Comparison of ENCODE assay signal across 18 mouse cellular contexts in genomic region chr5:147354161-147354780, GRCm38 (mm10). TPM values are rescaled to one million over a fixed set of nuclear protein-coding genes. Genes with fewer than 3 reads are reported as not detected.
DNase-seq lines count a peak whose midpoint lies in the region; ATAC-seq and TF ChIP-seq lines count a peak whose summit lies in the region.
"Had no signal": no experiment of that assay in that cellular context is flagged by ENCODE, and none has a peak within 500 bp of the region (broad histone marks: within the 10 kb centered on the region; RNA-seq: fewer than 3 reads in every experiment).

No protein-coding gene starts in this region.

- H3K27me3 ChIP-seq in hindbrain, embryonic 16.5 days (replicated peaks; ENCODE audit: control insufficient read depth, insufficient read depth, low read length): no peaks in the 10 kb centered on the region
- no peaks in the 10 kb centered on the region for H3K27me3 ChIP-seq in hindbrain, embryonic 13.5 days
- H3K27me3 ChIP-seq in kidney, adult 2 months (replicated peaks; ENCODE audit: control insufficient read depth, insufficient read depth, low read length): no peaks in the 10 kb centered on the region
- H3K27me3 ChIP-seq: heart, embryonic 13.5 days; stomach, embryonic 15.5 days had no signal

- no peaks in the 10 kb centered on the region for H3K9me3 ChIP-seq in hindbrain, embryonic 16.5 days (ENCODE audit: control insufficient read depth, low read length)
- H3K9me3 ChIP-seq in hindbrain, embryonic 13.5 days: no peaks in the 10 kb centered on the region
- H3K9me3 ChIP-seq: heart, embryonic 13.5 days; stomach, embryonic 15.5 days had no signal

- 65% methylated on average over 17 of the region's 17 CpGs for WGBS in hindbrain, embryonic 16.5 days
- WGBS in hindbrain, embryonic 13.5 days: 65% methylated on average over 17 of the region's 17 CpGs
- 68% methylated on average over 17 of the region's 17 CpGs for WGBS in kidney, adult 2 months

- H3K4me1 ChIP-seq in hindbrain, embryonic 16.5 days (ENCODE audit: control insufficient read depth, insufficient read depth, low read depth, low read length): no peaks in the 10 kb centered on the region
- no peaks in the 10 kb centered on the region for H3K4me1 ChIP-seq in hindbrain, embryonic 13.5 days (replicated peaks)
- no peaks in the 10 kb centered on the region for H3K4me1 ChIP-seq in kidney, adult 2 months (ENCODE audit: control insufficient read depth, insufficient read depth, low read length)
- H3K4me1 ChIP-seq: heart, embryonic 13.5 days; stomach, embryonic 15.5 days had no signal

- H3K36me3 ChIP-seq in hindbrain, embryonic 16.5 days (ENCODE audit: control insufficient read depth, insufficient read depth, low read length): no peaks in the 10 kb centered on the region
- no peaks in the 10 kb centered on the region for H3K36me3 ChIP-seq in hindbrain, embryonic 13.5 days
- no peaks in the 10 kb centered on the region for H3K36me3 ChIP-seq in kidney, adult 2 months (ENCODE audit: control insufficient read depth, insufficient read depth, low read length)
- H3K36me3 ChIP-seq: heart, embryonic 13.5 days; stomach, embryonic 15.5 days had no signal

- H3K4me2 ChIP-seq in hindbrain, embryonic 16.5 days (ENCODE audit: low read length): no peak overlapping the region
- H3K4me2 ChIP-seq in hindbrain, embryonic 13.5 days: no peak overlapping the region
- H3K4me2 ChIP-seq: heart, embryonic 13.5 days; hindbrain, embryonic 14.5 days; stomach, embryonic 15.5 days had no signal

- DNase-seq in brain, adult 2 months (ENCODE audit: low read depth, low spot score): peak; percentile 79
- peak; percentile 76 to 88 for DNase-seq in layer of hippocampus, adult 2 months (ENCODE audit: low spot score in 2 of 2)
- DNase-seq in adrenal gland, adult 2 months: no peak
- no peak for DNase-seq in cerebellum, adult 9-11 months
- DNase-seq in kidney, adult 2 months: no peak
- DNase-seq: adrenal gland, postnatal 10 days; lung, postnatal 10 days had no signal

- peak; percentile 45 for TF ChIP-seq CTCF in layer of hippocampus, adult 2 months (conservative IDR thresholded peaks at IDR 0.05)
- TF ChIP-seq CTCF in kidney, adult 2 months (conservative IDR thresholded peaks at IDR 0.05; ENCODE audit: insufficient read depth, insufficient read length, low read depth, low read length): no peak

- H3K9ac ChIP-seq in hindbrain, embryonic 16.5 days (ENCODE audit: low read depth, low read length): peak overlapping the region; percentile 3; the same call in 1 of the 2 replicates
- H3K9ac ChIP-seq in hindbrain, embryonic 13.5 days: no peak overlapping the region
- H3K9ac ChIP-seq: heart, embryonic 13.5 days; hindbrain, embryonic 14.5 days; stomach, embryonic 15.5 days had no signal

- no peak for ATAC-seq in hindbrain, embryonic 16.5 days
- ATAC-seq in hindbrain, embryonic 13.5 days (ENCODE audit: low FRiP score): no peak
- peak; percentile 74 for ATAC-seq in megakaryocyte, adult 5-6 weeks (ENCODE audit: poor library complexity, severe bottlenecking)
- ATAC-seq: forebrain, embryonic 14.5 days had no signal

- H3K4me3 ChIP-seq in hindbrain, embryonic 16.5 days (ENCODE audit: low read length): no peak overlapping the region
- H3K4me3 ChIP-seq in hindbrain, embryonic 13.5 days: no peak overlapping the region
- no peak overlapping the region for H3K4me3 ChIP-seq in layer of hippocampus, adult 2 months
- H3K4me3 ChIP-seq in kidney, adult 2 months (ENCODE audit: insufficient read depth, low read depth, low read length): no peak overlapping the region
- H3K4me3 ChIP-seq: heart, embryonic 13.5 days; stomach, embryonic 15.5 days had no signal

- H3K27ac ChIP-seq in hindbrain, embryonic 16.5 days (ENCODE audit: low read depth, low read length): no peak overlapping the region
- no peak overlapping the region for H3K27ac ChIP-seq in hindbrain, embryonic 13.5 days
- H3K27ac ChIP-seq in layer of hippocampus, adult 2 months: peak overlapping the region; percentile 89
- no peak overlapping the region for H3K27ac ChIP-seq in kidney, adult 2 months (ENCODE audit: insufficient read depth, low read depth, low read length)
- H3K27ac ChIP-seq: heart, embryonic 13.5 days; hindbrain, embryonic 14.5 days; stomach, embryonic 15.5 days had no signal

- no peak for TF ChIP-seq POLR2A in kidney, adult 2 months (IDR thresholded peaks at IDR 0.05; ENCODE audit: low read depth, low read length)

RNA-seq across cellular contexts. Expression of gene Urad, which starts 32.0 kb away (rescaled TPM):
- polyA plus RNA-seq in hindbrain, embryonic 16.5 days (2015; fragmentation: Nextera tagmentation; extraction: Ambion mirVana): not detected in 2 replicates
- polyA plus RNA-seq in hindbrain, embryonic 13.5 days (2015; fragmentation: Nextera tagmentation; extraction: Ambion mirVana): not detected in 2 replicates
- total RNA-seq in layer of hippocampus, adult 2 months (2021): not detected
- total RNA-seq in megakaryocyte, adult 5-6 weeks (2015): not detected in 2 replicates
- not detected in 2 replicates for total RNA-seq in megakaryocyte, adult 5-6 weeks (2017)
- total RNA-seq in adrenal gland, adult 2 months (2021): 1 to 10 TPM in 1 of 2 experiments, not detected in 1; 3.5 TPM
- polyA plus RNA-seq in adrenal gland, adult 2 months (2012; rRNA removed): 2.2 and 3.3 TPM in 2 replicates
- not detected in 2 replicates for polyA plus RNA-seq in kidney, adult 2 months (2012; rRNA removed)
- polyA plus RNA-seq: C2C12; embryonic facial prominence, embryonic 11.5 days; forebrain, embryonic 14.5 days; heart, embryonic 13.5 days; hindbrain, embryonic 14.5 days; kidney, embryonic 16.5 days; limb, embryonic 14.5 days had no signal

RNA-seq across cellular contexts. Expression of gene Flt3, which starts 46.0 kb away (rescaled TPM):
- polyA plus RNA-seq in hindbrain, embryonic 16.5 days (2015; fragmentation: Nextera tagmentation; extraction: Ambion mirVana): 1.8 and 2.3 TPM in 2 replicates
- 0.36 and 0.40 TPM in 2 replicates for polyA plus RNA-seq in hindbrain, embryonic 13.5 days (2015; fragmentation: Nextera tagmentation; extraction: Ambion mirVana)
- total RNA-seq in layer of hippocampus, adult 2 months (2021): 10 to 100 TPM in 1 of 2 experiments, 1 to 10 TPM in 1; 9.8 to 11.0 TPM
- total RNA-seq in megakaryocyte, adult 5-6 weeks (2015): 8.1 TPM in 2 replicates
- total RNA-seq in megakaryocyte, adult 5-6 weeks (2017): 14.1 and 16.2 TPM in 2 replicates
- total RNA-seq in adrenal gland, adult 2 months (2021): under 1 TPM; 0.24 to 0.35 TPM
- polyA plus RNA-seq in adrenal gland, adult 2 months (2012; rRNA removed): 0.07 and 0.15 TPM in 2 replicates
- 0.26 and 0.78 TPM in 2 replicates for polyA plus RNA-seq in kidney, adult 2 months (2012; rRNA removed)

RNA-seq across cellular contexts. Expression of gene Cdx2, which starts 47.2 kb away (rescaled TPM):
- polyA plus RNA-seq in hindbrain, embryonic 16.5 days (2015; fragmentation: Nextera tagmentation; extraction: Ambion mirVana): not detected in 2 replicates
- 0.08 TPM in 1 of 2 replicates, not detected in the other for polyA plus RNA-seq in hindbrain, embryonic 13.5 days (2015; fragmentation: Nextera tagmentation; extraction: Ambion mirVana)
- not detected for total RNA-seq in layer of hippocampus, adult 2 months (2021)
- not detected in 2 replicates for total RNA-seq in megakaryocyte, adult 5-6 weeks (2015)
- not detected in 2 replicates for total RNA-seq in megakaryocyte, adult 5-6 weeks (2017)
- not detected for total RNA-seq in adrenal gland, adult 2 months (2021)
- not detected in 2 replicates for polyA plus RNA-seq in adrenal gland, adult 2 months (2012; rRNA removed)
- polyA plus RNA-seq in kidney, adult 2 months (2012; rRNA removed): not detected in 2 replicates
- total RNA-seq: adrenal gland, postnatal 10 days had no signal
- polyA plus RNA-seq: C2C12; embryonic facial prominence, embryonic 11.5 days; forebrain, embryonic 14.5 days; heart, embryonic 13.5 days; hindbrain, embryonic 14.5 days; kidney, embryonic 16.5 days had no signal

Comparison
In these comparisons a context has a peak if more than half of its experiments do, and no peak if none do; other contexts are left out.
1. DNase-seq: peak in brain, adult 2 months (single experiment) and layer of hippocampus, adult 2 months (2 of 2); none in adrenal gland, adult 2 months (single experiment), cerebellum, adult 9-11 months (single experiment) and kidney, adult 2 months (single experiment).